Mouse (Mus musculus) inflammation-experienced regulatory T-cells, adult 16 weeks (primary cell): ENCODE data around the gene Olfr814. TPM values are rescaled to one million over a fixed set of nuclear protein-coding genes. Genes with fewer than 3 reads are reported as not detected.

Experiments
- polyA plus RNA-seq: library from polyadenylated mRNA; unstranded; fragments of 100-300 nt; shearing (Covaris generic); gene quantifications from one replicate; pipeline ENCODE4 v1.2.1, GENCODE M21; 2017

Gene Olfr814
- polyA plus RNA-seq = not detected

GRCm38 (mm10) chr10:129879751-129880150 is at the start of gene Olfr814:
Gene Olfr814, minus strand, starts transcription at chr10:129879851.

GRCm38 (mm10) chr10:129915497-129915896 is 35.8 kb upstream of the Olfr814 start, which contains the start of gene Olfr816:
Gene Olfr816, minus strand, starts transcription at chr10:129915597.

GRCm38 (mm10) chr10:129905767-129906166 is 26.1 kb upstream of the Olfr814 start, which contains the start of gene Olfr815:
Gene Olfr815, minus strand, starts transcription at chr10:129905867.

GRCm38 (mm10) chr10:129855067-129855466 is 24.6 kb downstream of the Olfr814 start, which contains the start of gene Olfr813:
Gene Olfr813, plus strand, starts transcription at chr10:129855367.

DNA sequence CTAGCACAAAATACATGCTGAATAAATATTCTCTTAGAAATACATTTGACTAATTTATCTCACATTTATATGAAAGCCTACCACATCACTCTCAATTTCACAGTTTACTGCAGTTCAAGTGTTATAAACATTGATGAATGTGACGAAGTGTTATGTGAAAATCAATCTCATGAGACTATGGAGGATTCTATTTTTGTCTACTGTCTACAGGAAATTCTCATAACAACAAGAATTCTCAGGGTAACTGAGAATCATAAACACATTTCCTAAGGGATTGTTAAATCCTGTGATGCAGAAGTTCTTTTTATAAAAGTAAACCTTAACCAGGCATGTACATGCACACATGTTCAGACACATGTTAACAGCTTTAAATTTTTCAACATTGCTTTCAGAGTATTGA is 33.7 kb downstream of the Olfr814 start, which contains the start of gene Olfr812:
Gene Olfr812 (minus strand): TSS at position 101 of the 400 bp plus-strand sequence.

Other genes with a start within 250 kb of the Olfr814 start
- gene Olfr799, start 242.4 kb downstream of the Olfr814 start, polyA plus RNA-seq = not detected
- not detected for gene Olfr800, start 222.2 kb downstream of the Olfr814 start, polyA plus RNA-seq
- gene Olfr801, start 206.0 kb downstream of the Olfr814 start, polyA plus RNA-seq = not detected
- gene Olfr802, start 191.7 kb downstream of the Olfr814 start, polyA plus RNA-seq = not detected
- not detected for gene Olfr803, start 185.6 kb downstream of the Olfr814 start, polyA plus RNA-seq
- not detected for gene Olfr804, start 176.6 kb downstream of the Olfr814 start, polyA plus RNA-seq
- gene Olfr805, start 150.5 kb downstream of the Olfr814 start, polyA plus RNA-seq = not detected
- gene Olfr806, start 137.9 kb downstream of the Olfr814 start, polyA plus RNA-seq = not detected
- not detected for gene Olfr807, start 122.1 kb downstream of the Olfr814 start, polyA plus RNA-seq
- not detected for gene Olfr808, start 114.4 kb downstream of the Olfr814 start, polyA plus RNA-seq
- not detected for gene Olfr809, start 105.2 kb downstream of the Olfr814 start, polyA plus RNA-seq
- not detected for gene Olfr810, start 84.9 kb downstream of the Olfr814 start, polyA plus RNA-seq
- not detected for gene Olfr811, start 75.5 kb downstream of the Olfr814 start, polyA plus RNA-seq
- not detected for gene Olfr812, start 33.8 kb downstream of the Olfr814 start, polyA plus RNA-seq
- gene Olfr813, start 24.5 kb downstream of the Olfr814 start, polyA plus RNA-seq = not detected
- gene Olfr815, start 26.0 kb upstream of the Olfr814 start, polyA plus RNA-seq = not detected
- gene Olfr816, start 35.7 kb upstream of the Olfr814 start, polyA plus RNA-seq = not detected
- not detected for gene Olfr818, start 69.2 kb upstream of the Olfr814 start, polyA plus RNA-seq
- gene Olfr819, start 87.4 kb upstream of the Olfr814 start, polyA plus RNA-seq = not detected
- not detected for gene Olfr247, start 96.3 kb upstream of the Olfr814 start, polyA plus RNA-seq
- gene Gm10310, start 105.2 kb upstream of the Olfr814 start, polyA plus RNA-seq = not detected
- gene Olfr820, start 132.8 kb upstream of the Olfr814 start, polyA plus RNA-seq = not detected
- not detected for gene Olfr821, start 150.5 kb upstream of the Olfr814 start, polyA plus RNA-seq
- not detected for gene Olfr822, start 191.4 kb upstream of the Olfr814 start, polyA plus RNA-seq
- not detected for gene Olfr823, start 235.5 kb upstream of the Olfr814 start, polyA plus RNA-seq